Mouse (Mus musculus) heart, embryonic 14.5 days (tissue): Measurements from ENCODE around the gene Ttc27. TPM values are rescaled to one million over a fixed set of nuclear protein-coding genes. Genes with fewer than 3 reads are reported as not detected.

ENCODE experiments used
- ATAC-seq: fragments of 200-750 bp; cut with Nextera tagmentation; 2 replicates; pipeline ENCODE4 v1.8.0; 2017; ENCODE audit warnings: low read depth, moderate TSS enrichment; ENCODE audit not compliant: insufficient number of reproducible peaks, insufficient read depth, low FRiP score
- H3K27ac ChIP-seq, 2 experiments: fragments of 200-500 bp in 1 of 2; fragments of 300-500 bp in 1 of 2; sonication (generic) in 1 of 2; replicated peaks in 1 of 2; 2 replicates each; pipeline ENCODE4 v1.5.1; 2012 to 2014; ENCODE audit warnings: low read depth in 2 of 2, low read length in 2 of 2, control low read depth in 1 of 2, mild to moderate bottlenecking in 1 of 2, mixed read lengths in 1 of 2; ENCODE audit not compliant: control insufficient read depth in 1 of 2, insufficient read depth in 1 of 2
- H3K27me3 ChIP-seq: fragments of 300-500 bp; sonication (generic); 2 replicates; pipeline ENCODE4 v1.6.1; 2014; ENCODE audit warnings: mild to moderate bottlenecking, low read length, control low read depth; ENCODE audit not compliant: control insufficient read depth, insufficient read depth
- H3K36me3 ChIP-seq: fragments of 300-500 bp; sonication (generic); 2 replicates; pipeline ENCODE4 v1.6.1; 2014; ENCODE audit warnings: mild to moderate bottlenecking, control low read depth, low read length, mixed read lengths; ENCODE audit not compliant: control insufficient read depth, insufficient read depth
- H3K4me1 ChIP-seq, 2 experiments: fragments of 200-500 bp in 1 of 2; fragments of 300-500 bp in 1 of 2; sonication (generic) in 1 of 2; 2 replicates each; pipeline ENCODE4 v1.6.1; 2012 to 2014; ENCODE audit warnings: low read length in 2 of 2, control low read depth in 1 of 2, mixed read lengths in 1 of 2; ENCODE audit not compliant: control insufficient read depth in 2 of 2, insufficient read depth in 2 of 2
- H3K4me2 ChIP-seq: fragments of 300-500 bp; sonication (generic); 2 replicates; pipeline ENCODE4 v1.6.1; 2014; ENCODE audit warnings: mild to moderate bottlenecking, low read length
- H3K4me3 ChIP-seq, 2 experiments: fragments of 200-500 bp in 1 of 2; fragments of 300-500 bp in 1 of 2; sonication (generic) in 1 of 2; 2 replicates each; pipeline ENCODE4 v1.5.1; 2012 to 2014; ENCODE audit warnings: low read length in 2 of 2, mild to moderate bottlenecking in 2 of 2, control low read depth in 1 of 2, low read depth in 1 of 2, moderate library complexity in 1 of 2; ENCODE audit not compliant: control insufficient read depth in 1 of 2, insufficient read depth in 1 of 2
- H3K9ac ChIP-seq: fragments of 300-500 bp; sonication (generic); 2 replicates; pipeline ENCODE4 v1.6.1; 2014; ENCODE audit warnings: mild to moderate bottlenecking, low read length
- H3K9me3 ChIP-seq: fragments of 300-500 bp; sonication (generic); 2 replicates; pipeline ENCODE4 v1.6.1; 2016; ENCODE audit warnings: low read length, control low read depth; ENCODE audit not compliant: control insufficient read depth
- WGBS: fragments of 180-500 bp; shearing (Covaris S2); extraction: QIAGEN DNeasy Blood & Tissue Kit; methylation state at CpG from one replicate; pipeline ENCODE4 v1.1.7; 2014; 5-methylcytosine and 5-hydroxymethylcytosine counted together
- polyA plus RNA-seq: library from polyadenylated mRNA; unstranded; fragments of >200 nt; fragmentation: Nextera tagmentation; extraction: Ambion mirVana; gene quantifications from 2 replicates; pipeline ENCODE4 v1.2.1, GENCODE M21; 2014

Gene Ttc27
- polyA plus RNA-seq: 13.9 and 15.3 TPM in 2 replicates

DNA sequence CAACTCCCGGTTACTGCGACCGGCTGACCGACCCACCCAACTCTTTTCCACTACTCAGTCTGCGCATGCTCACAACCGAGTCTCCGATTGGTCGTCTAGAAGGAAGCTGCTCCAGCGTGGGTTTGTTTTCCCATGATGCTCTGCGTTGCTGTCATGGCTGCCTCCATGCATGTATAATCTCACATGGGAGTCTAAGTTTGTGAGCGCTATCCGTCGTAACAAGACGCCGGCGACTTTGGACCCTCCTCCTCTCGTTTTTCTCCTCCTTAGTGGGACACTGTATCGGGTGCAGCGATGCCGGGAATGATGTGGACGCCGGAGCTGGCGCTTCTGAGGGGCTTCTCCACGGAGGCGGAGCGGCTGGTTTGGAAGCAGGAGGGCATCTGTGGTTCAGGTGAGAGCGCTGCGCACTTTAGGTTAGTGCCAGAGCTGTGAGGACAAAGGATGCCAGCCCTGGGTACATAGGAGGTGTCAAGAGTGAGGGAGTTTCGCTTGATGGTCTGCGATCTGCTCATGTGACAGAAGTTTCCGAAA is at the start of gene Ttc27:
Ttc27 (plus strand) TSS at position 115 of the 534 bp plus-strand sequence.
- Histone ChIP-seq H3K9me3 (no peaks in the 10 kb centered on the region), H3K36me3 (peaks cover 18% of the 10 kb centered on the region), H3K27me3 (no peaks in the 10 kb centered on the region), H3K9ac (peak within 1 kb of the TSS; percentile 76), H3K4me3 (peak within 1 kb of the TSS; percentile 66 to 89), H3K4me1 (peaks cover 2 to 3% of the 10 kb centered on the region in 2 experiments; a peak in 2 of 4 replicates), H3K27ac (peak within 1 kb of the TSS; percentile 53 to 67), H3K4me2 (peak within 1 kb of the TSS; percentile 72)
- peak; percentile 81 for ATAC-seq
- WGBS: 1% methylated on average over 31 of the region's 31 CpGs

DNA sequence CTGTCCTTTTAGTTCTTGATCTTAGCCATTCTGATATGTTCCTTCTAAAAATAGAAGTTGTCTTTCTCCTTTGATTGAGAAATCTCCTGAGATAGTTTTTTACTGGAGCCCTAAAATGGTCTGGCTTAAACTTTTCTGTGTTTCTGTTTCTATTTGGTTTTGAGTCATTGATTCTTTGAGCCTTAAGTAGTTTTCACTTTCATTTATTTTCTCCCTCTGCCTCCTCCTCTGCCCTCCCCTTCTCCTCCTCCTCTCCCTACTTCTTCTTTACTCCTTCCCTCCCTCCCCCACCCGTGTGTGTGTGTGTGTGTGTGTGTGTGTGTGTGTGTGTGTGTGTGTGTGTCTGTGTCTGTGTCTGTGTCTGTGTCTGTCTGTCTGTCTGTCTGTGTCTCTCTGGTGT is 49.5 kb upstream of the Ttc27 start:
- ATAC-seq: no peak
- H3K27me3 ChIP-seq: no peaks in the 10 kb centered on the region
- no peak overlapping the region for H3K4me3 ChIP-seq
- peaks cover 80% of the 10 kb centered on the region for H3K36me3 ChIP-seq
- H3K27ac ChIP-seq: no peak overlapping the region
- H3K9me3 ChIP-seq: no peaks in the 10 kb centered on the region
- no peak overlapping the region for H3K4me2 ChIP-seq
- WGBS: no CpG with 5 or more reads among the region's 1 CpGs
- H3K9ac ChIP-seq: no peak overlapping the region
- peaks cover 0 to 5% of the 10 kb centered on the region in 2 experiments; a peak in 2 of 4 replicates for H3K4me1 ChIP-seq

DNA sequence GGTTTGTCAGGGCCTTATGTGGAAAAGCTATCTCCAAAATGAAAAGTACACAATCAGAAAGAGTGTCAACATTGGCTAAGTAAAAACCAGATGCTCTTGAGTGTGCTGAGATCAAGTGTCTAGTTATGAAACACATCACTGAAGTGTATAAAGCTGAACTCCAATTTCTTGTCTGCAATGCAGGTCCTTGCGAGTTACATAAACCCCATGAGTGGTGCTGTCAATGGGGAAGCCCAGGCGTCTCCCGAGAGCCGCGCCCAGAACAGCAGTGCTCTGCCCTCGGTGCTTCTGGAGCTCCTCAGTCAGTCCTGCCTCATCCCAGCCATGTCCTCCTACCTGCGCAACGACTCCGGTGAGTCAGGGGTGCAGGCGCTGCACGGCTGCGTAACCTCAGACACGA is 47.5 kb upstream of the Ttc27 start:
- Histone ChIP-seq H3K9me3 (no peaks in the 10 kb centered on the region), H3K9ac (no peak overlapping the region), H3K27ac (no peak overlapping the region), H3K4me1 (peaks cover 0 to 5% of the 10 kb centered on the region in 2 experiments; a peak in 2 of 4 replicates), H3K36me3 (peaks cover 75% of the 10 kb centered on the region), H3K4me3 (no peak overlapping the region), H3K4me2 (no peak overlapping the region), H3K27me3 (no peaks in the 10 kb centered on the region)
- WGBS: 93% methylated on average over 13 of the region's 13 CpGs
- ATAC-seq: no peak

DNA sequence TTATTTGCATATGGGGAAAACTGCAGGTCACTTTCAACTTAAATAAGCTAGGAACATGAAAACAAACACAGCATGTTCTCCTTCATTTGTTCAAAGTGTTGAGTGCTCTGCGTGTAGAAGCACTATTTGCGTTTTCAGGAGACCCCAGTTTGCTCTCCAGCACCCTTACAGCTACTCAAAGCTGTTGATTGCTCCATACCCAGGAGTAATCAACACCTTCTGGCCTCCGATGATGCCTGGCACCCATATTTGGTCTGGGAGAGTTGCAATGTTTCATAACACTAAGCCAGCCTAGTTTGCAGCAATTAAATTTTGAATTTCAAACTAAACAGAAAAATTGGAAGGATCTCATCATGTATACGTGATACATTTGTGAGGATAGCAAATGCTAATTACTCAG is 45.1 kb upstream of the Ttc27 start:
- WGBS: 51% methylated on average over 4 of the region's 4 CpGs
- Histone ChIP-seq H3K9ac (no peak overlapping the region), H3K36me3 (peaks cover 79% of the 10 kb centered on the region), H3K27me3 (no peaks in the 10 kb centered on the region), H3K4me3 (no peak overlapping the region), H3K4me1 (peaks cover 0 to 5% of the 10 kb centered on the region in 2 experiments; a peak in 2 of 4 replicates), H3K9me3 (no peaks in the 10 kb centered on the region), H3K4me2 (no peak overlapping the region), H3K27ac (no peak overlapping the region)
- no peak for ATAC-seq

DNA sequence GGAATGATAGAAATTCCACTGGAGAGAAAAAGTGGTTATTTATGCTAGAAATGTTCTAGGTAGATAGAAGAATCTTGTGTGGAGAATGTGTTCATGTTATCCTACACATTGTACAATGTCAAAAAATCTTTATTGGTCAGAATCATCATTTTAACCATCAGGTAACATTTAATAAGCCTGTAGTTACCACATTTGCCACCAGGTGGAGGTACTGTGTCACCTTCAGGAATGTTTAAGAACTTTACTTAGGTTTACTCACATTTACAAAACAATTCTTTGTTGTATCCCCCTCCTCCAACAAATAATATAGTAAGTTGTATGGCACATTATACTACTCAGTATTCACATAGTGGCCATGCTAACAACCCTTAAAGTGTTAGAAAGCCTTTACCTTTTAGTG is 44.3 kb upstream of the Ttc27 start:
- Histone ChIP-seq H3K36me3 (peaks cover 86% of the 10 kb centered on the region), H3K27me3 (no peaks in the 10 kb centered on the region), H3K4me3 (no peak overlapping the region), H3K4me1 (peaks cover 0 to 5% of the 10 kb centered on the region in 2 experiments; a peak in 2 of 4 replicates), H3K9ac (no peak overlapping the region), H3K4me2 (no peak overlapping the region), H3K9me3 (no peaks in the 10 kb centered on the region), H3K27ac (no peak overlapping the region)
- ATAC-seq: no peak

DNA sequence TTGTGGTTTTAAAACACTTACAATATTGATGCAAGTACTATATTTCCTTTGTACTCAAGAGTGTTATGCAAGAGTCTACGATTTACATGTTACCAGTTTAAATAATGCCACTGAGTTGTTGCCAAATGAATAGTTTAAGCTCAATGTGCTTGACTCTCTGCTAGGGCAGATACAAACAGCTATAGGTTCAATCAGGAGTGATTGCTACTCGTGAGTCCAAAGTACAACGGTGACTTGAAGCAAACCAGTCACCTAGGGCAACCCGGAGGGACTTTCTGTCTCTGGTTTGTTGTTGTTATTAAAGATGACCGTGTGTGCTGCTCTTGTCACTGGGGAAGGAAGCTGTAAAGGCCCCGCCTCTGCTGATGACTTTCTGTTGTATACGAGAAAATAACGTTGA is 39.5 kb upstream of the Ttc27 start:
- WGBS: 93% methylated on average over 8 of the region's 8 CpGs
- Histone ChIP-seq H3K9ac (no peak overlapping the region), H3K4me1 (no peaks in the 10 kb centered on the region), H3K4me3 (no peak overlapping the region), H3K27me3 (no peaks in the 10 kb centered on the region), H3K4me2 (no peak overlapping the region), H3K9me3 (no peaks in the 10 kb centered on the region), H3K36me3 (peaks cover 66% of the 10 kb centered on the region), H3K27ac (no peak overlapping the region)
- no peak for ATAC-seq

DNA sequence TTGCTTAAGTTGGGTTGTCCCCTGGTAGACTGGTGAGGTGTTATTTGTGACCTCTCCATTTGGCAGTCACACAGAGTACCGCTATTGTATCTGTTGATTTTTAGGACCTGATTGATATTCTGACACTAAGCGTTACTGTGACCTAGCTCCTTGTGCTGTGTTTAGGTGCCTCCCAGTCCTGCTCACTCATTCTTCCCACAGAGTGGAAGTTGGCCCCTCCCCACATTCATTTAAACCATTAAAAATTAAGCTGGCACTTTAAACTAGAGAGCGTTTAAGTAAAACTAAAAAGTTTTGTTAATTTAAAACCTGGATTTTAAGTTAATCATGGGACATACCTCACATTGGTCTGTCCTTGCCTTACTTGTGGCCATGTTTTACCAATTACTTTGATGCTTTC is 32.6 kb upstream of the Ttc27 start:
- Histone ChIP-seq H3K4me1 (no peaks in the 10 kb centered on the region), H3K9ac (no peak overlapping the region), H3K36me3 (peaks cover 50% of the 10 kb centered on the region), H3K27me3 (no peaks in the 10 kb centered on the region), H3K27ac (no peak overlapping the region), H3K4me3 (no peak overlapping the region), H3K4me2 (no peak overlapping the region), H3K9me3 (no peaks in the 10 kb centered on the region)
- ATAC-seq: no peak
- WGBS: 89% methylated on average over 3 of the region's 3 CpGs

DNA sequence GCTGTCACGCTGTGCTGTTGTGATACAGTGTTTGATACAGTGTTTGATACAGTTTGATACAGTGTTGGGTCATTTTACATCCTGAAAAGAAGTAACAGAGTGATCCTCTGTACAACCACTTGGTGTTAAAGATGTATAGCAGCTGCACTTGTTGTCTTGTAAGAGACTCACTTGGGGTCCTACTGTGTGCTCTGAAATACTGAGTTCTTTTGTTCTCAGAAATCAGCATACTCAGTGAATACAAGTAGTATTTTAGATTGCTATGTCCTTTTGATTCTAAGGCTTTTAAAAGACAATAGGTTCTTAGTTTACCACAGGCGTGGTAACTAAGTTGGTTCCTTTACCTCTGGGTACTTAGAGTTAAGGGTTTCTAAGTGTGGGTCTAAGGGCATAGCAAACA is 29.0 kb upstream of the Ttc27 start:
- Histone ChIP-seq H3K4me2 (no peak overlapping the region), H3K27me3 (no peaks in the 10 kb centered on the region), H3K9me3 (no peaks in the 10 kb centered on the region), H3K36me3 (peaks cover 65% of the 10 kb centered on the region), H3K4me1 (no peaks in the 10 kb centered on the region), H3K27ac (no peak overlapping the region), H3K9ac (no peak overlapping the region), H3K4me3 (no peak overlapping the region)
- no peak for ATAC-seq
- WGBS: 95% methylated on average over 2 of the region's 2 CpGs
